8 mouse cellular contexts compared by ENCODE assay signal in the genomic region with DNA sequence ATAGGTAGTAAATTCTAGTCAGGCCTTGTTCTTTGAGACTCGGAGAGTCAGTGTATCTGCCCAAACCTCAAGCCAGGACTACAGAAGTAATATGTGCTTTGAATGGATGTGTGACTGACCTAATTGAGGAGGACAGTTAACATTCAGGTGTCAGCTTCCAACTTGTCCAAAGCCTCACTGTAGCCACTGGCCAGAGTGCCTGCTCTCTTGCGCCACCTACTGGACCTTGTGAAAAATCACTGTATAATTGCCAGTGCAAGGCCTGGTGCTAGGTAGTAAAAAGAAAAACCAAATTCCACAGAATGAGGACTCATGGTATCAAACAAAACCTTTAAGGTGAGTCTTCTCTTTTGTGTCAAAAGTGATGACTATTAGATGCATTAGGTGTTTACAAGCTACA.
DNase-seq lines count a peak whose midpoint lies in the region; ATAC-seq and TF ChIP-seq lines count a peak whose summit lies in the region.

No protein-coding gene starts in this region.

- no peaks in the 10 kb centered on the region for H3K27me3 ChIP-seq in E14TG2a.4 (ENCODE audit: insufficient read depth, low read length)
- H3K27me3 ChIP-seq in kidney, postnatal 0 days (ENCODE audit: insufficient read depth, low read length) = no peaks in the 10 kb centered on the region

- no peak overlapping the region for H3K4me3 ChIP-seq in E14TG2a.4 (replicated peaks; ENCODE audit: low read length)
- H3K4me3 ChIP-seq in kidney, postnatal 0 days (replicated peaks; ENCODE audit: low read depth, low read length) = no peak overlapping the region

- no peak overlapping the region for H3K9ac ChIP-seq in kidney, postnatal 0 days (ENCODE audit: low read depth, low read length)

- WGBS in kidney, postnatal 0 days = 9% methylated on average over 2 of the region's 2 CpGs

- no peaks in the 10 kb centered on the region for H3K4me1 ChIP-seq in E14TG2a.4 (replicated peaks; ENCODE audit: low read depth, low read length)
- H3K4me1 ChIP-seq in kidney, postnatal 0 days (replicated peaks; ENCODE audit: insufficient read depth, low read length) = no peaks in the 10 kb centered on the region

- TF ChIP-seq CTCF in E14TG2a.4 (conservative IDR thresholded peaks at IDR 0.05; ENCODE audit: low read length) = peak; percentile 88
- TF ChIP-seq CTCF in kidney, postnatal 0 days (IDR thresholded peaks at IDR 0.05; ENCODE audit: low read depth) = peak; percentile 97

- H3K36me3 ChIP-seq in E14TG2a.4 (ENCODE audit: insufficient read depth, low read length) = no peaks in the 10 kb centered on the region
- no peaks in the 10 kb centered on the region for H3K36me3 ChIP-seq in kidney, postnatal 0 days (ENCODE audit: insufficient read depth, low read length)

- peak; percentile 72 for ATAC-seq in kidney, postnatal 0 days (replicated peaks; ENCODE audit: low FRiP score, low read depth)

- no peak overlapping the region for H3K4me2 ChIP-seq in kidney, postnatal 0 days (ENCODE audit: low read length)

- H3K9me3 ChIP-seq in E14TG2a.4 (ENCODE audit: low read length) = no peaks in the 10 kb centered on the region
- no peaks in the 10 kb centered on the region for H3K9me3 ChIP-seq in kidney, postnatal 0 days (replicated peaks; ENCODE audit: low read length)

- no peak overlapping the region for H3K27ac ChIP-seq in kidney, postnatal 0 days

- peak; percentile 62 for DNase-seq in adrenal gland, adult 2 months
- DNase-seq in embryo, embryonic 11 days = peak; percentile 74
- peak; percentile 34 to 46 for DNase-seq in heart, adult 9 months (ENCODE audit: low spot score in 2 of 2)
- peak; percentile 87 for DNase-seq in kidney, postnatal 0 days (ENCODE audit: low spot score)
- DNase-seq in lung, adult 18-20 months = peak; percentile 37 to 53
- peak; percentile 64 for DNase-seq in retina, postnatal 7 days (ENCODE audit: low read depth, low spot score)
- DNase-seq in urinary bladder, postnatal 25 days (ENCODE audit: low spot score) = peak; percentile 60
